Mouse (Mus musculus): ENCODE results near the gene Eya3.
"Not testable (repeated sequence)": the region's sequence is repeated elsewhere in the genome, so short reads cannot be mapped to it uniquely, and the experiment has no call there.

The Eya3 gene

DNA sequence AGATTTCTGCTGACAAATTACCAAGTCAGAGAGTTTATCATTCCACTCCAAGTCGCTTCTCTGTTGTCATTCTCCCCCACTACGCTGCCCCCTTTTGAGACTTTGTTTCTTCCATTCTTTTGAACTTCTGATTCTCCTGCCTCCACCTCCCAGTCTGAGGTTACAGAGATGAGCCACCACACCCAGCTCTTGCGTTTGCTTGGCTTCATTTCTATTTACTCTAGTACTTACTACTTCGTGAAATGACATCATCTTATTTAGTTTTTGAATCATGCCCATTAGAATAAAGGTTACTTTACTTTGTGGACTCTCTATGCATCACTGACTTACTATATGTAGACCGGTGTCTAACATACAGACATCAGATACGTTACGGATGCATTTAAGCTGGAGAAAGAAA, 8.7 kb downstream of the Eya3 start:
- no peak for DNase-seq (ENCODE audit: low spot score)

DNA sequence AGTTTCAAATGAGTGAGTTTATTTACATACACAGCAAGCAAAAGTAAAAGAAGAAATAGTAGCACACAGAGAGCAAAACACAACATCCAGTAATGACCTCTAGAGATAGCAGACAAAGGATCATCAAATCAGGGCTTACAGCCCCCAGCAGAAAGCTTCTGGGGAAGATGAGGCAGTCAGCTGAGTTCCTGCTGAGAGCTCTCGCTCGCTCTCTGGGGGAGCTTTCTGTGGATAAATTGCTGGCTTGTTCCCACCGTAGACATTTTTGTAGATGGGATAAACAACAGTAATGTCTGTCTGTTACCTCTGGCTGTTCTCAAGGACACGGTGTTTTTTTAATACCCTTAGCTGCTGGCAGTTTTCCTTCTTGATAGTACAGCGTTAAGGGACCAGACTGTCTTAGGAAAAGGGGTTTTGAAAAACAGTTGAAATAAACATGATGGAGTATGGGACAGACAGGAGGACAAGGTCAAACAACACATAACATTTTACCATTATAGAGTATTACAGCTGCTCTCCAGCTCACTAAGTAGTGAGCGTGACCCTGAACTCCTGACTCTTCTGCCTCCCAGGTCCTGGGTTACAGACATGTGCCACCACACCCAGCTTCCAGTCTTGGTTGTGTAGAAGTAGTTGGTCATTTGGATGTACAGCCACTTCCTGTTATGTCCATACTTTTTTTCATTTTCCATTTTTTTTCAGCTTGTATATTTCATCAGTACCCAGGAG, 10.6 kb downstream of the Eya3 start:
- DNase-seq (ENCODE audit: low spot score): no peak

DNA sequence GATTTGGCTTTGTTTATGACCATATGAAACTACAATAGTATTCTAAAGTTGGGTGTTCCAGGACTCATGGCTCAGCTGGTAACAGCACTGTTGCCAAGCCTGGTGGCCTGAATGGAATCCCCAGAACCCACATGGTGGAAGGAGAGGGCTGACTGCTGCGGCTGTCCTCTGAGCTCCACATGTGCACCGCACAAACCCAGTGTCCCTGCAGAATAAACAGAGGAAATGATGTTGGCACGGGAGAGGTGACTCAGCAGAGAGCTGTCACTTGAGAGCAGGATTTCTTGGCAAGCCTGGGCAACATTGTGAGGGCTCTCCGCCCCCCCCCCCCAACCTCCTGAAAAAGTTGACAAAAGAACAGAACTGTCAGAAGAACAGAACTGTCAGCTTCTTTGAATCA, 14.1 kb downstream of the Eya3 start:
- DNase-seq (ENCODE audit: low spot score): no peak

DNA sequence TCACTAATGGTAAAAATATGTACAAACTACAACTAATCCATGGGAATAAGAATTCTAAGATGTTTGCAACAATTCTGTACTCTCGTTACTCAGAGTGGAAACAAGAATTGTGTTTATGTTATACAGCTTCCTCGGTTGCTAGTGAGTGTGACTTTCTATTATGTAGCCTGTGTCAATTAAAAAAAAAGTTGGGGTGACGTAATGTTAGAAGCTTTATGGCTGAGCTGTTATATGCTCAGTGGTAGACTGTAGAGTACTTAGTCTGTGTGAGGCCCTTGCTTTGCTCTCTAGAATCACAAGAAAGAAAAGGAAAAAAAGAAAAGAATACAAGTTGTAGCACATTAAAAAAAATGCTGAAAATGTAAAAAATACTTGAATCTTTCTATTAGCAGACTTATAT, 15.0 kb downstream of the Eya3 start:
- no peak for DNase-seq (ENCODE audit: low spot score)

DNA sequence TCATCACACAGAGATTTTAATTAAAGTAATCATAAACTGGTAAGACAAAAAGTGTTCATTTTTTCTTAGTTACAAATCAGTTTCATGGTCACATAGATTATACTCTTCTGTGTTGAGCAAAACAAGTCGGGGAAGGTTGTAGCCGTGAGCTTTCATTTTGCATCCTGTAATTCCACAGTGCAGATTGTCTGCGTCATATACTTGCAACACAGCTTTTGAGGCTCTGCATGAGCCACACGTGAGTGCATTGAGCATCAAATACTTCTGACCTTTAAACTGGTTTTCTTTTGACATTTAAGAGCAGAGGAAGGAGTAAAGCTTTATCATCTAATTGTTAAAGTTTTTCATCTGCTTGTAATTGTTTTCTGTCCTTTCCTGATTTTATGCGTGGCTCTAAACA, 16.5 kb downstream of the Eya3 start:
- DNase-seq (ENCODE audit: low spot score): no peak

DNA sequence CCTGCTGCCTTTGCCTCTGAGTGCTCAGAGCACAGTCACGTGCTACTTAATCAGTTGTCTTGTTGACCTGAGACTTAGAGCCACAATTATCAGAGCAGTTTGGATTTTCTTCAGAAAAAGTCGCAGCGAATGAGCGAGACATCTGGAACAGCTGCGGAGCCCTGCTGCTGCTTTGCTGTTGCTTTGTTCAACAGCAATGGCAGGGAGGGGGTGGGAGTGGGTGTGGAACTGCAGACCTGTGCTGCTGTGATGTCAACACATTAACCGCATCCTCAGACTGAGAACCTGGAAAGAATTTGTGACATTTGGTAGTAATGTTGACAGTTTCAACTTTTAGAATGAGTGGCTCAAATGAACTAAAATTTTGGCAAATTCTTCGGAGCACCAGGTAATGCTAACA, 20.3 kb downstream of the Eya3 start:
- no peak for DNase-seq (ENCODE audit: low spot score)

DNA sequence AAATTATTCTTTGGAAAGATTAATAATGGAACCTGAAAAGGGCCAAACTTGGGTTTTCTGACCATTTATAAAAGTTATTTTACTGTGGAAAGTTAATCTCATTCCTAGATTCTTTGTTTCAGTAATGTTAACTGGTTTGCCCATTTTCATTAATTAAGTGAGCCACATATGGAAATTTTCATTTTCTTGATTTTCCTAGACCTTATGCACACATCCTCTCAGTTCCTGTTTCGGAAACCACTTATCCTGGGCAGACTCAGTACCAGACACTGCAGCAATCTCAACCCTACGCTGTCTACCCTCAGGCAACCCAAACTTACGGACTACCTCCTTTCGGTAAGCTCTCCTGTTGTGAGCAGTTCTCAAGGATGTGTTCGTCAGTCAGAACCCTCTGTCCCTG, 33.9 kb downstream of the Eya3 start:
- DNase-seq (ENCODE audit: low spot score): no peak

DNA sequence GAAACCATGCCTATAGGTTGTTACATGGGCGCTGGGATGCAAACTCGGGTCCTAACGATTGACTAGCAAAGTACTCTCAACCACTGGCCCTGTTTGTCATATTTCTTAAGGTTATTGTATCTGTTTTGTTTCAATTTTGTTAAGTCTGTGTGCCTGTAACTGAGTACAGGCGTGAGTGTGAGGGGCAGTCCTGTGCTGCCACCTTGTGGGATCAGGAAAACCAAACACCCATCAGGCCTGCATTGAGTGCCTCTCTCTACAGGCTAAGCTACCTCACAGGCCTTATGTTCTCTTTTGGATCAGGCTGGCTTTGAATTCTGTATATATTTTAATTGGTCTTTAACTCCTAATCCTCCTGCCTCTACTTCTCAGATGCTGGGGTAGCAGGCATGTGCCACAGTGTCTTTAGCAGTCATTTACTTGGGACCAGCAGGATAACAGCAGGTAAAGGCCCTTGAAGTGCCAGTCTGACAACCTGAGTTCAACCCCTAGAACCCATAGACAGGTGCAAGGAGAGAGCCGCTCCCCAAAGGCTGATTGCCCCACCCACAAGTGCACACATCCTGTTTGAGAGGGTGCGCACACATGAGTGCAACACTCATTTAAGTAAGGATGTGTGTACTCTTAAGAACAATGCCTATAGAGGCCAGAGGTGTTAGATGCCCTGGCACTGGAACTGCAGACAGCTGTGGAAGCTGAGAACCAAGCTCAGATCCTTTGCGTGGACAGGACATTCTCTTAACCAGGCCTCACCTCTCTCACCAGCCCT, 38.2 kb downstream of the Eya3 start:
- DNase-seq (ENCODE audit: low spot score): peak; percentile 9

DNA sequence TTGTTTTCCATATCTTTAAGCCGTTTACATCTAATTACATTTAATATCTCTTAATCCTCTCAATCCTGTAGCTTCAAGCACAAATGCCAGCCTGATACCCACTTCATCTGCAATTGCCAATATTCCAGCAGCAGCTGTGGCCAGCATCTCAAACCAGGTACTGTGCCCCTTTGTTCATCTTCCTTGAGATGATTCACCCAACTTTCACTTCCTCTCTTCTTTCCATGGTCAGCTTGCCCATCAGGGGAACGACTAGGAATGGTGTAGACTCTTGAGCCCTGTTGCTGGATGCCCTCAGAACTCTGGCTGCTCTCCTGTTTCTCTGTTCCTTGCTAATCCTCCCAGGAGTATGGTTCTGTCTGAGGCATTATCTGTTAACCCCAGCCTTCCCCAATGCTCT, 50.8 kb downstream of the Eya3 start:
- no peak for DNase-seq (ENCODE audit: low spot score)

DNA sequence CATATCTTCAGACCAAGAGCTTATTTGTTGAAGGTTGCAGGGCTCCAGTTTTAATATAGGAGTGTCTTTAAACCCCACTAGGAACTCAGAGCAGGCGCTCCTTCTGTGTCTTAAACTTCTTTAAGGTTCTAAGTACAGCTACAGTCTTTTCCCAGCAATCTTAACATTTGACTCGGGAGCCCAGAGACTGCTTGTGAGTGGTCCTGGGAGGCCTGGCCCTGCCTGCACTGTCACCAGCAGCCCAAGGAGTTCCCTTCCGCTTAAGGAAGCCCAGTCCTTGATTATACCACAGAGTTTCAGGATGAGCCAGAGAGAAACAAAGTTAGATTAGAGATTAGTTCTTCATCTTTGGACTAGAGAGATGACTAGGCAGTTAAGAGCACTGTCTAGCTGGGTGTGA, 54.6 kb downstream of the Eya3 start:
- DNase-seq (ENCODE audit: low spot score): no peak

DNA sequence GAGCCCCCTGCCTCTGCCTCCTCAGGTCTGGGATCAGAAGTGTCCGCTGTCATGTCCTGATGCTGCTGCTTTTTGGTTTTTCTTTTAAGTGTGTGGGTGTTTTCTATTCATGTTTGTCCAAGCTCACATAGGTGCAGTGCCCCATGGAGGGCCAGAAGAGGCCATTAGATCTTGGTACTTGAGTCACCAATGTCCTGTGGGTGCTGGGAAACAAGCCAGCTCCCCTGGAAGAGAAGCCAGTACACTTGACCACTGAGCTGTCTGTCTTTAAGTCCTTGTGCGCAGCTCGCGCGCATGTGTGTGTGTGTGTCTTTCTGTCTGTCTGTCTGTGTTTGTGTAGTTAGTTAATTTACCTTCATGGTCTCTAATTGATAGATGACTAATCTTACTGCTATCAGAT, 63.3 kb downstream of the Eya3 start:
- DNase-seq (ENCODE audit: low spot score): no peak

DNA sequence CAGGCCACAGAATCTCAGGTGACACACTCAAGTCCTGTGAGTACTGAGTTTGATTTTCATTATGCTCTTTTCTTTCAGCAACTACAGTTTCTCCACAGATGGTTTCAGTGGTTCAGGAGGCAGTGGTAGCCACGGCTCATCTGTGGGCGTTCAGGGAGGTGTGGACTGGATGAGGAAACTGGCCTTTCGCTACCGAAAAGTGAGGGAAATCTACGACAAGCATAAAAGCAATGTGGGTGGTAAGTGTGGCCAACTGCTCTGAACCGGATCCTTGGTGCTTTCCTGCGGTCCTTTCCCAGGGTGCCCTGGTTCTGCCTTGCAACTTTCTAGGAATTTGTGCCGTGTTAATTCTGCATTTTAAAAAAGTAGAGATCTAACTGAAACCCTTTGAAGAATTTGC, 68.1 kb downstream of the Eya3 start:
- no peak for DNase-seq (ENCODE audit: low spot score)

DNA sequence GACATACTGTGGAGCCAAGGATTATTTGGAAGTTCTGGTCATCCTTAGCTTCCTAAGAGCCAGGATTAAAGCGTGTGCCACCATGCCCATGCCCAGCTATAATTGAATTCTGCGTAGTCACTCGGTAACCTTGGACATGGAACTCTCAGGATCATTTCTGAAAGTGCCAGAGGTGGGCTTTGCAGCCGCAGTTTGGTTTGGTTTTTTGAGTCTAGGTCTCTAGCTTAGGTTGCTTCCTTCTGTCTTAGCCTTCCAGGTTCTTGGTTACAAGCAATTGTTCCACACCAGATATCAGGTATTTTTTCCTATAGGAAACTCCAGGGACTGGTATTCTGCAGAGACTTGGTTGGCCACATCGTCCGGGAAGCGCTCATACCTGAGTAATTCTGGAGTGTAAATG, 74.4 kb downstream of the Eya3 start:
- no peak for DNase-seq (ENCODE audit: low spot score)

DNA sequence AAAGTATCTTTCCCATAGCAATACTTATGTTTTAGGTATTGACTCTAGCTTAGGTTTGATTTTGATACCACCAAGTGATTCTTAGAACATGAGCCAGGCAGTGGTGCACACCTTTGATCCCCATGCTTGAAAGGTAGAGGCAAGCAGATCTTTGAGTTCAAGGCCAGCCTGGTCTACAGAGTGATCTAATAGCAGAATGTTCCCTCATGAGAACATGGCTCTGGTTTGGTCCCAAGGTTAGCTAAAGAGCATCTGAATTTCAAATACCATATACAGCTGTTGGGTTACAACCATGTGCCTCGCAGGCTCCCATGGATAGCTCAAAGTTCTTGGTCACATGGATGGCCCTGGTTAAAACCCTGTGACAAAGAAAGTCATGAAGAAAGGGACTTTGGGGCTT, 79.5 kb downstream of the Eya3 start:
- no peak for DNase-seq (ENCODE audit: low spot score)

DNA sequence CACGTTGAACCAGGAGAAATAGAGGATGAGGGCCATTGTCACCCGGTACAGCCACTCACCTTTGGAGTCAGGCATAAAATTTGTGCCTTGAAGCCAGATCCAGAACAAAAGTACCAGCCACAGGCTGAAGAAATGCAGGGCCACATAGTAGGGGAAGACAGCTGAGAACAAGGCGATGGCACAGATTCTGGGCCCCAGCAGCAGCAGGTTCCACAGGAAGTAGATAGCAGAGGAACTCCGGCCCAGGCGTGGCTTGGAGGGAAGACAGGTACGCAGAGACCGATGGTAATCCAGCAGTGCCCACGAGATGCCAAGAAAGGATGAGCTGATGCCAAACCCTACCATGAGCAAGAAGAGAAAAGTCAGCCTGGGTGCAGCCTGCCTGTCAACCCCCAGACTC, 89.4 kb downstream of the Eya3 start:
- DNase-seq (ENCODE audit: low spot score): no peak

DNA sequence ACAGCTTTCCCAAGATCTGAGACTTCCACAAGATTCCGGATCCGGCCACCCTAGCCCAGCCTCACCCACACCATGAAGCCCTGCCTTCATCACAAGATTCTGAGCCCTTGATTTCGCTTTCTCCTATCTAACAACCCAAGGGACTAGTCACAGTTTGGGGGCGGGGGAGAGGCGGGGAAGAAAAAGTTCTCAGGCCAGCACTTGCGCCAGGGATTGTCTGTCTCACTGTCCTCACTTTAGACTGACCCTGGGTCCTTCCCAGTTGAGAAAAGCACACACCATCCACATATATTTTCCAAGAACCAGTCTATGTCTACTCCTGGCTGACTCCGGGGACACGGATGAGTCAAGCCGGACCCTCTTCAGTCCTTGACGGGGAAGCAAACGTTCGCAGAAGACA, 92.8 kb downstream of the Eya3 start:
- no peak for DNase-seq (ENCODE audit: low spot score)

DNA sequence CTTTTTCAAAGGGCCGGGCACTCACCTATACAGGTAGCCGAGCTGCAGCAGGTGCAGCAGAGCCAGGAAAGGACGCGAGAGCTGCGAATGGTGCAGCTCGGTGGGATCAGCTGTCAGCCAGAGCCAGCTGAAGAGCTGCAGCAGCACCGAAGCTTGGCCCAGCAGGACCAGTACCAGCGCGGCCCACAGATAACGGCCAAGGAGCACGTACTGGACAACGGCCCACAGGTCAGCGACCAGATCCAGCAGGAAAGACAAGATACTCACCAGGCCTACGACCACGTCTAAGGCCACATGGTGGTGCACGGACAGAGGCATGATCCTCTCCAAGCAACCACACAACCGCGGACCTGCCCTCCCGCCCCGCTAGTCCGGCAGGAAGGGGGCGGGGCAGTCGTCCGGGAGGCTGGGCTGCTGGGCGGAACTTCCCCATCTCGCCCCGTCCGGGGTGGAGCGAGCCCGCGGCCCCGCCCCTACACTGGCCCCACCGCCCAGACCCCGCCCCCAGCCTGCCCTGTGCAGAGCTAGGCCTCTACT, 93.4 kb downstream of the Eya3 start, which contains the start of gene Xkr8:
Xkr8 (minus strand) TSS at position 399 of the 537 bp plus-strand sequence.
- DNase-seq (ENCODE audit: low spot score): peak; percentile 92

DNA sequence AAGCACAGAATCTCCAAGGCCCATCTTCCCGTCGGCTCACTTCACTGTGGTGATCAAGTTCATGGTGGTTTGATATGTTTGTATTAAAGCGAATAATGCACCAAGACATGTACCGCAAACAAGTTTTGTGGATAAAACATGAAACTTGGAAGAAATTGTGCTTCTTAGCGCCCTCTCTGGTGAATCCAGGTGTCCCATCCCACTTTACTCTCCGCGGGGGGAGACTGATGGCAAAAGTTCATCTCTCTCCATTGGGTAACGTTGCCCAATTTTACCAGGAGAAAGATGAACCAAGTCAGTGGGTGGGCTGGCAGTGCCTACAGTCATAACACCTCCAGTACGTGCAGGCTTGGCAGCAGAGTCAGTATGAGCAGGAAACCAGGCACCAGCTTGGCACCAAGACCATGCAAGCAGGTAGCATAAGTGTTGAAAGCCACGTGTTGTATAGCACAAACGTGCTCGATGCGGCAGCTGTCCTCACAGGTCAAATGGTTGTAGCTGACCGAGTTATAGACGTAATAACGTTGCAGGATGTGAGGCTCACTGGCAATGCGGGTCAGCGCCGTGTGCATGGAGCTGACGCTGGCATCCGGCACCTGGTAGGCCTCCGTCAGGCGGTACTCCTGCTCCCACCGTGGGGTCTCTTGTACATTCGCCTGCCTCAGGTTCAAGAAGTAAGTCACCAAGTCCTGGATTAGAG, 94.4 kb downstream of the Eya3 start:
- no peak for DNase-seq (ENCODE audit: low spot score)

DNA sequence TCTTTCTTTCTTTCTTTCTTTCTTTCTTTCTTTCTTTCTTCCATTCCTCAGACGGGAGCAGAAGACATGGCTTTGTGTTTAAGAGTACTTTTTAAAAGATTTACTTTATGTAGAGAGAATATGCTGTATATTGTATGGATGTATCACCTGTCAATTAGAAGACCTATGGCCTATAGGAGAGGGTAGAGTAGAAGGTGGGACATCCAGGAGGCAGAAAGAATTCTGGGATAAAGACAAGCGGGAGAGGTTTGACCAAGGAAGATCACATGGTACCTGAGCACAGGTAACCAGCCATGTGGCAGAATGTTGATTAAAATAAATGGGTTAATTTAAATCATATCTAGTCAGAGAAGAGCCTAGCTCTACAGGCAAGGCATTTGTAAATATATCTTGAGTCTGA, 96.0 kb downstream of the Eya3 start:
- no peak for DNase-seq (ENCODE audit: low spot score)

DNA sequence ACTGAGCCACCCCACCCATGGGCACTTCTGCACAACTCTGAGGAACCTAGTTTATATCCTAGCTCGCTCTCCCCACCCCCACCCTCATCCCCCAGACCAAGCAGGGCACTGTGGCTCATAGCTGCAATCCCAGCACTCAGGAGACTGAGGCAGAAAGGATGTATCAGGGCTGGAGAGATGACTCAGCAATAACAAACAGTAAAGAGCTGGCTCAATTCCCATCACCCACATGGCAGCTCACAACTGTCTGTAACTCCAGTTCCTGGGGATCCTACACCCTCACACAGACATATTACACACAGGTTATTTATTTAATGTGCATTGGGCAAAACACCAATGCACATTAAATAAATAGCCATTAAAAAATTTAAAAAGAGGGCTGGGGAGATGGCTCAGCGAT, 96.6 kb downstream of the Eya3 start:
- DNase-seq (ENCODE audit: low spot score): no peak

DNA sequence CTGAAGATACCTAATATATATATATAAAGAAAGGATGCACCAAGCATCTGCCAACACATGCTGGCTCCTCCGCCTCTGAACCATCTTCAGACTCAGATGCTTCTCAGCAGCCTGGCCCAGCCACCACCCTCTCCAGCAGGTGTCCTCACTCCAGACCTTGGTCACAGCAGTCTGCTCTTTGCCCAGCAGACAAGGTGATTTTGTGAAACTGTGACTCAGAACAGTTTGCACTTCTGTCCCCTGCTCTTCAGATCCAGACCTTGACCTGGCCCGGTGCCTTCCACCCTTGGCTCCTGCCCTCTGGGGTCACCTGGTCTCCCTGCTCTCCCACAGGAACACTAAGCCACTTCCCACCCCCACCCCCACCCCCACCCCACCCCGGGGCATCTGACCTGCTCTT, 97.1 kb downstream of the Eya3 start:
- no peak for DNase-seq (ENCODE audit: low spot score)

DNA sequence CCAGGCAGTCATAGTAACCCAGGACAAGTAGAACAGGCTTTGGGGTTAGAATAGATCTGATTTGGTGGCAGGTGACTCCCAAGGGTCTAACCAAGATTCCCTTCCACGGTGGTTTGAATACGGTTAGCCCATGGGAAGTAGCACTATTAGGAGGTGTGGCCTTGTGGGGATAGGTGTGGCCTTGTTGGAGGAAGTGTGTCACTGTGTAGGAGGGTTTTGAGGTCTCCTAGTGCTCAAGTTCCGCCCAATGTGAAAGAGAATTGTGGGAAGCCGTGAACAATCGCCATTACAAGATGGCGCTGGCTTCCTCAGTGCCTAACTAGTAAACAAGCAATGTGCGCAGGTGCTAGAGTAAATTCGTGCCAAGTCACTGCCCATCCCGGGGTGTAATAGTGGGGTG, 98.4 kb downstream of the Eya3 start:
- not testable (repeated sequence) for DNase-seq (ENCODE audit: low spot score)

DNA sequence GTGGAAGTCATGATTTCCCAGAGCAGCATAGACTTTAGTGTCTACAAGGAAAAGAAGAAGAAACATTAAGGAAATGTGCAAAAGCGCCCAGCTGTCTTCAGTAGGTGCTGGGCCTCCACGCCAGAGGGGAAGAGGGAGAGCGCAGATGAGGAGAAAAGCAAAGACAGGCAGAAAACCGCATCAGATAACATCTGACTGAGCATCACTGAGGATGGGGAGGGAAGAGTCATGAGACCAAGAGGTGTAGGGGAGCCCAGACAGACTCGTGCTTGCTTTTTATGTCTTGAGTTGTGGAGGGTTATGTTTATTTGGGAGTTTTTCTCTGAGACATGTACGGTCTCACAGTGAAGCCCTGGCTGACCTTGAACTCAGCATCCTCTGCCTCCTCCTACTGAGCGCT, 102.7 kb downstream of the Eya3 start:
- DNase-seq (ENCODE audit: low spot score): no peak
